Mouse (Mus musculus): ENCODE data around the gene Aspg.

Aspg gene

DNA sequence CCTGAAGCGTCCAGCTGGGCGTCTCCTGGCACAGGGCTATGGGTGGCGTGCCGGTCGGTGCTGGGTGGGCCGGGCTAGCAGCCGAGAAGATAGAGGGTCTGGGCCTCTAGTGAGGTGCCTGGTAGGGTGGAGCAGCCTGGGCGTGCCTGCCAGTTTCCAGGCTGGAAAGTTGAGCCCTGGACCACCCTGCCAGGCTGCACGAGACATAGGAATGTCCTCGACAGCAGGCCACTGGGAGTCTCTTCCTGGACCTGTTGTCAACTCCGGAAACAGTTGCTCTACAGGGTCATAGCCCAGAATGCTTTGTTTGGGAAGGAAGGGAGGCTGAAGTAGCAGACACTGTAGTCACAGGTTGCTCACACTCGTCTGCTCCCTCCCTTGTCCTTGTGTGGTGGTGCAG is 47.1 kb downstream of the Aspg start:
- DNase-seq: no peak

DNA sequence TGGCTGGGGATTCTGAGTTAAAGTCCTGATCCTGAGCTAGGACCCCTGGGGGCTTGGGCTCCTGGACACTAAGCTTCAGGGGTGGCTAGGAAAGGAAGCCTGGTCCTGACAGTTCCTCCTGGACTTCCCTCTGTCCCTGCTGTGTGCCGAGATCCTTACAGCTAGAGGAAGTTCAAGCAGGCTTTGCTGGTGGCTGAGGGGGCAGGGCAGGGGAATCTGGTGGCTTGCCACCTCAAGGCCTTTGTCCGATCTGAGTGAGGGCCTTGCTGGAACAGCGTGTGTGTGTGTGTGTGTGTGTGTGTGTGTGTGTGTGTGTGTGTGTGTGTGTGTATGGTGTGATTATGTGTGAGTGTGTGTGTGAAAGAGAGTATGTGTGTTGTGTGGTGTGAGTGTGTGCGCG is 48.0 kb downstream of the Aspg start:
- no peak for DNase-seq

DNA sequence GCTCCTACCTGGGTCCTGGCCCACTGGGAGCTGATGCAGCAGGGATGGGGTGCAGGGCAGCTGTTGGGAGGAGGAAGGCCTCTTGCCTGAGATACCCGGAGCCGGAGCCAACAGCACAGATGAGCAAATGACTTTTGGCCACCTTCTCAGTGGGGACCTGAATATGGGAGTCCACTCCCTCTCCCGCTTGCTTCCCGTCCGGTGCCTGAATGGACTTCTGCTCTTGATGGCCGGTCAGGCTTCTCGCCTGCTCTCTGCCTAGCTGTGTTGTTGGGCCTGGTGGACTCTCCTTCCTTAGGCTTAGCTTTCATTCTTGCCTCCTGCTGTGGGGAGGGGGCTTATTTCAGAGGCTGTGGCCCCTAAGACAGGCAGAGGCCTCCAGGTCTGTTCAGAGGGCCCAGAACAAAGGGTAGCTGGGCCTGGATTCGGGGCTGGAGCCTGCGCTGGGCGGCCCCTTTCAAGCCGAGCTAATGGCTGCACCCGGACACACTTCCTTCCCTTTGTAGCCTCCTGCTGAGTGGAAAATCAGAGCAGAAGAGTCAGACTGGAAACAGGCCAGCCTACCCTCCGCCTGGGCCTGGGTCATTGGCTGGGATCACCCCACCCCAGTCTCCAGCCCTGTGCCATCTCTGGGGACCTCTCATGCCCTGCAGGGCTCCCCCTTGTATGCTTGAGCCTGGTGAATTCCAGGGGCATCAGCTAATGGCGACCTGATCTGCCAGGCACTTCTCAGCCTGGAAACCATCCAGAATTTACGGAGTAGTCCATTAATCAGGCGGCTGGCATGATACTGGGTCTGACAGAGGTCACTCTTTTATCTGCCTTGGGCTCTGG is 49.0 kb downstream of the Aspg start:
- no peak for DNase-seq

DNA sequence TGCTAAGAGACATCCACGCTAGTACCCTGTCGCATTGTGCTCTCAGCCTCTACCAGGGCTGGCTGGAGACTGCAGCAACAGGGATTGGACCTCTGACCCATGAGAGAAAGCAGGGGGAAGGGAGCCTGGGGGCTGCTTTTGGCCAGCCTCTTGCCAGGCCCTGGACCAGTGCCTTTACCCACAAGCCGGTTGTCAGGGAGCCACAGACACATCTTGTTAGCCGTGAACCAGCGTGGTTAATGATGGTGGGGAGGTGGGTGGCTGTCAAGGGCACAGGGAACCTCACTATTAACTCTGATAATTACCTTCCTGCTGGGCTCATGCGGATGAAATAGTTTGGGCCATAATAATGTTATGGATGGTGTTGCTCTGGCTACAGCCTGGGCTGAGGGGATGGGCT is 50.3 kb downstream of the Aspg start:
- DNase-seq: no peak

DNA sequence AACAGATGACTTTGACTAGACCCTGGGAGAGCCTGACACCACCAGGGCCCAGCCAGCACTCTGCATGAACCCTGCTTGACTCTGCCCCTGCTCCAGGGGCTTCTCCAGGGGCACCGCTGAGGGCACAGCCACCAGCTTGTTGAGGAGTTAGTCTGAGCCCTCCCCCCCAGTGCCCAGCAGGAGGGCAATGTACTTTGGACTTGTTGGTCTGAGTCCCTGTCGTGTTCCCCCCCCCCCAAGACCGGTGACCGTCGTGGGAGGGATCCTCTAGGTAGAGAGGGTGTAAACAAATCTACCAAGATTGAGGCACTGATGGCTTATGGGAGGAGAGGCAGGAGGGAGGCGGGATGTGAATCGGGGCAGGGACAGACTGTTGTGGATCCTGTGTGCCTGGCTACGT is 51.8 kb downstream of the Aspg start:
- no peak for DNase-seq

DNA sequence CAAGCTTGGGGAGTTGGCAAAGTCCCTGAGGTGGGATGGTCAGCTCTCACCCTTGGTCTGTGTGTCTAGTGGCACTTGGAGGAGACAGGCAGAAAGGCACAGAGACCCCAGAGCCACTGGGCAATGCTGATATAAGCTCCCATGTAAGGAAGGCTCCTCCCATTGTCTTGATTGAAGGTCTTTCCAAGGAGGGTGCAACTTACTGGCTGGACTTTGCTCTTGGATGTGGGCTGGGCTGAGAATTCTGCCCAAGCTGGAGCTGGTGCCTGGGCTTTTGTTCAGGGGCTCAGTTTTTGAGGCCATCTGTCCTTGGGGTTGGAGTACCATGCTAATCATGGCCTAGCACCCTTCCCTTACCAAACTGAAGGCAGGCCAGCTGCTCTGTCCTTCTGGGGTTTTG is 52.3 kb downstream of the Aspg start:
- DNase-seq: no peak

DNA sequence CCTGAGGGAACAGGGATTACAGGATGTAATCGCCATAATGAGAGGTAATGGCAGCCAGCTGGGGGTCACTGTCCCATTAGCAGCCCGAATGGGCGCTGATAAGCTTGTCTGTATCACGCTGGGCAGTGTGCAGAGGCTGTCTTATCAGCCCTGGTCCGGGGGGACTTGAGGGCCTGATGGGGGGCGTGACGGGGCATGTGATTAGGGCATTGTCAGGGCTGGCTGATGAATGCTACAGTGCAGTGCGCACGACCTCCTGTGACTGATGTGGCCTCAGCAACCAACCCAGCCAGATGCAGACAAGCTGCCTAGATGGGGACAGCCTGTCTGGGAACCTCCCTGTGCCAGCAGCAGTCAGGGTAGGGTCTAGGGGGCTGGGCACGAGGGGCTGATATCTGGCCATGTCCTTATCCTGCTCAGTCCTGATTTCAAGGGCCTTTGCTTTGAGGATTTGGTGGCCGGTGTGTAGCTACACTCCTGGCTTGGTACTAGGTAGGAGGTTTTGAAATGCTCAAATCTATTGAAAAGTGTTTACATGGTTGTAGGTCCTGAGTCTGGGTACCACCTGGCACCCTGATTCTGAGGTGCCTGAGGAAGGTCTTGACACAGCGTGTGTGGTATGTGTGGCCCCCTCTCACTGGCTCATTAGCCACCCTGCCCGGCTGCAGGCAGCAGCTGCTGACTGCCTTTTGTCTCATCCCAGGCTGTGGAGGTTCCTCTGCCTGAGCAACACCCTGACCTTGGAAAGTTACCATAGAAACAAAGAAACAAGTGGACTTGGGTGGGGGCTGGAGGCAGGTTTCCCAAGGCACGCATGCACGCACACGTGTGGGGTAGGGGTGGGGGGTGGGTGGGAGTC is 57.7 kb downstream of the Aspg start:
- no peak for DNase-seq

DNA sequence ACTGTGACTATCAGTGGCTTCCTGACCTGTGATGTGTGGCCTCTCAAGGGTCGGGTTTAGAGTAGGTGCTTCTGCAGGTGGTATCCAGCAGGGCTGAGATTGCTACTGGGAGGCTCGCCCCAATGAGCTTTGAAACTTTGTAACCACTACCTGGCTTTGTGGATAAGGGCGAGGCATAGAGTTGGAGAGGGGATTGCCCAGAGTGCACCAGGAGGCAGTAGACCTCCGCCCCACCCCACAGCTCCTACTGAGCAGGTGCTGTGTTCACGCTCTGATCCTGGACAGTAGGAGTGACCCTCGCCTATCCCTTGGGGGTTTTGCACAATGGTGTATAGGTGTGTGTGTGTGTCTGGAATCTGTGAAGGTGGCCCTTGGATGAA is 58.4 kb downstream of the Aspg start:
- no peak for DNase-seq

DNA sequence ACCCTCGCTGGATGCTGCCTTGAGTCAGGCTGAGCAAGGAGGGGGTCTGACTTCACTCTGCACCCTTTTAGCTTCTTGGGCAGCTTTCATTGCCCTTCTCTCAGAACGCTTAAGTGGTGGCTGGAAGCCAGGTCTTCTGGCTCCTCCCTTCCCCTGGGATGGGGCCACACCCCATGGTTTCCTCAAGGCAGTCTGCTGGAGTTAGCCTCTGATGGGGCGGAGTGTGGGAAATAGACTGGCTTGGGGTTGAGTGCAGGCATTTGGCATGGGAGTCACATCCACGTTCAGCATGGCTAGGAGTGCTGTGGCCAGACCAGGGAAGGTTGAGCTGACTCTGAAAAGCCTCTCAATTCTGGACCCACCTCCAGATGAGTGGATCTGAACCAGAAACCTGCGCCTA is 62.8 kb downstream of the Aspg start:
- DNase-seq: no peak

DNA sequence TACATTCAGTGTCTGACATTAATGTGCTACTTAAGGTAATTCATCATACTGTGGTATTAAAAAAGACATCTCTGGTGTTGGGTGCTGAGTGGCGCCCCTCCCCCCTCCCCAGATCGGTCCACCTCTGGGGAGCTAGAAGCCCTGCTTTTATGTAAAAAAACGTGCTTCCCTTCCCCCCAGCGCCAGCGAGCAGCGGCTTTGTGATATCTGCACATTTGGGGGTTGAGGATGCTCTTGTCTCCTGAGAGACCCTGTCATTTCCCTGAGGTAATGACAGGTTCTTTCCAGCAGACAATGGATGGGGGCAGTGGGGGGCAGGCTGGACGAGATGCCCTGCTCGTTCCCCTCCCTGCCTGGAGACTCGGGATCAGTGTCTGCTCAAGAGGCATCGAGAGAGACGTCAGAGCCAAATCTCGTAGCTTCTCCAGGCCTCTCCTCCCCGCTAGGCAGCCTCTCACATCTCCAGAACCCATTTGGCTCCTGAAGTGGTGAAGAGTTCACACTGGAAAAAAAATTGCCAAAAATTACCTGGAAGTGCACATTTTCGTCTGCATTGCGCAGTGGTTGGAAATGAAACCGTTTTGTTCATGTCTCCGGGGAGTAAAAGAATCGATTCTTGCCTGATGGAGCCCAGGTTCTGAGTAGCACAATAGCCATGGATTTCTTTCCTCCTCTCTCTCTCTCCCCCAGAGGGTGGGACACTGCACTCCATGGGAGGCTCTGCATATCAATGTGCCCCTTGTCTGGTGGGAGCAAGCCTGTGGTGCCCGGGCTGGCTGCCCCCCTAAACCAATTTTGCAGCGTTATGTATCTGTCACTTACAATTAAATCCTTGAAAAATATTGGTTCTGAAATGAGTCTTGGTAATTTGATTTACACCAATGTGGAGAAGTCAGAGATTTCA is 64.4 kb downstream of the Aspg start:
- DNase-seq: no peak

DNA sequence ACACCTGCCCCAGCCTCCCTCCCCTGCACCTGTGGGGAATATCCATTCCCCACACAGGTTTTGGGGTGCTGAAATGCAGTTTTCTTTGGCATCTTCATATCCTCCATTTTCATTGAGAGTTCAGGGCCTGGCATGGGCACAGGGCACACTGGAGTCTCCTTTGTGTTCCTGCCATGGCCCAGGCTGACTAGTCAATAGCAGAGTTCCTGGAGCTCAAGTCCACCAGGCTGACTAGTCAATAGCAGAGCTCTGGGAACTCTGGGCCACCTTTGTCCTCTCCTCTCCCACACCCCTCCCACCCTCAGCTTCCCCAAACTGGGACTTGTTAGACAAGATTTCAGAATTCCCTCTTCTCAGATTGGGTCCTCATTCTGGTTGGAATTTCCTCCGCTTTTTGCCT is 65.2 kb downstream of the Aspg start:
- no peak for DNase-seq

DNA sequence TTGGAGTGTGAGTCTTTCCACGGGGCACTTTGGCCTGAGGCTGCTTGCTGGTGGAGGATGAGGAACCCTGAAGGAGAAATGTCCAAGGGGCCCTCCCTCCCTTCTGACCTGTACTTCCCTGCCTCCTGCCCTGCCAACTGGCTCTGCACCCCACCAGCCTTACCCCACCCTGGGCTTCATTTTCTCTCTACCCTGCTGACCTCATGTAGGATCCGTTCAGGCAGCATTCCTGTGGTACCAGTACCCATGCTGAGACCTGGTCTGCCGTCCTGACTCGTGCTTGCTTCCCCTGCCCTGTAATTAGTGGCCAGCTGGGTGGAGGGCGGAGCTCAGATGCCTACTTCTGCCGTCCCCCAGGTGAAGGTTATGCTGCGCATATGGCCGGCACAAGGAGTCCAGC is 65.7 kb downstream of the Aspg start:
- DNase-seq: no peak
